Mouse (Mus musculus) lung, postnatal 14 days (tissue): ENCODE data around the gene Afap1l2.

Source experiments
- DNase-seq: peaks from one replicate; pipeline ENCODE4 v3.0.0; 2021

The Afap1l2 gene

GRCm38 (mm10) chr19:56974159-56974558 lies 33.9 kb downstream of the Afap1l2 start:
- peak; percentile 45 for DNase-seq

GRCm38 (mm10) chr19:56972768-56973167 lies 35.3 kb downstream of the Afap1l2 start:
- no peak for DNase-seq

- no peak for DNase-seq
These were observed 36.7 kb downstream of the Afap1l2 start for GRCm38 (mm10) chr19:56971347-56971746.

- DNase-seq: no peak
These were observed 44.2 kb downstream of the Afap1l2 start for GRCm38 (mm10) chr19:56963876-56964275.

GRCm38 (mm10) chr19:56959601-56960000 lies 48.4 kb downstream of the Afap1l2 start:
- DNase-seq: no peak

GRCm38 (mm10) chr19:56959057-56959456 lies 49.0 kb downstream of the Afap1l2 start:
- no peak for DNase-seq

GRCm38 (mm10) chr19:56958582-56959021 lies 49.4 kb downstream of the Afap1l2 start:
- DNase-seq: no peak

- no peak for DNase-seq
These were observed 50.0 kb downstream of the Afap1l2 start for GRCm38 (mm10) chr19:56958011-56958410.

- no peak for DNase-seq
These were observed 52.2 kb downstream of the Afap1l2 start for GRCm38 (mm10) chr19:56955568-56956513.

GRCm38 (mm10) chr19:56954857-56955256 lies 53.2 kb downstream of the Afap1l2 start:
- DNase-seq: no peak

GRCm38 (mm10) chr19:56953856-56954255 lies 54.2 kb downstream of the Afap1l2 start:
- DNase-seq: no peak

- no peak for DNase-seq
These were observed 57.2 kb downstream of the Afap1l2 start for GRCm38 (mm10) chr19:56950818-56951217.

GRCm38 (mm10) chr19:56949868-56950267 lies 58.2 kb downstream of the Afap1l2 start:
- no peak for DNase-seq

GRCm38 (mm10) chr19:56947971-56948610 lies 59.9 kb downstream of the Afap1l2 start:
- no peak for DNase-seq

GRCm38 (mm10) chr19:56946727-56947126 lies 61.3 kb downstream of the Afap1l2 start:
- no peak for DNase-seq

GRCm38 (mm10) chr19:56946277-56946676 lies 61.8 kb downstream of the Afap1l2 start:
- no peak for DNase-seq

GRCm38 (mm10) chr19:56945621-56946020 lies 62.4 kb downstream of the Afap1l2 start:
- DNase-seq: no peak

- no peak for DNase-seq
These were observed 63.2 kb downstream of the Afap1l2 start for GRCm38 (mm10) chr19:56944826-56945225.

GRCm38 (mm10) chr19:56944211-56944610 lies 63.8 kb downstream of the Afap1l2 start:
- DNase-seq: no peak

GRCm38 (mm10) chr19:56942216-56942615 lies 65.8 kb downstream of the Afap1l2 start:
- DNase-seq: no peak

- peak; percentile 43 for DNase-seq
These were observed 67.5 kb downstream of the Afap1l2 start for GRCm38 (mm10) chr19:56940507-56940906.

- no peak for DNase-seq
These were observed 68.2 kb downstream of the Afap1l2 start for GRCm38 (mm10) chr19:56939826-56940225.

GRCm38 (mm10) chr19:56937911-56938310 lies 70.1 kb downstream of the Afap1l2 start:
- no peak for DNase-seq

- DNase-seq: no peak
These were observed 71.8 kb downstream of the Afap1l2 start for GRCm38 (mm10) chr19:56936253-56936652.
